Mouse (Mus musculus) CH12.LX (cell line): Measurements from ENCODE around the gene Grin3b.

Experiments
- CHD2 ChIP-seq: IDR thresholded peaks from 2 replicates; pipeline ENCODE4 v1.6.1; 2011; ENCODE audit warnings: low read length, improper control_type of control experiment
- CTCF ChIP-seq, 2 experiments: IDR thresholded peaks in 1 of 2; conservative IDR thresholded peaks in 1 of 2; 2 replicates each; pipeline ENCODE4 v1.5.1; 2011 to 2012; ENCODE audit warnings: low read depth in 2 of 2, low read length in 2 of 2, improper control_type of control experiment in 1 of 2, inconsistent platforms in 1 of 2, mild to moderate bottlenecking in 1 of 2, moderate library complexity in 1 of 2
- E2F4 ChIP-seq: IDR thresholded peaks from 2 replicates; pipeline ENCODE4 v1.6.1; 2011; ENCODE audit warnings: low read depth, low read length, improper control_type of control experiment; ENCODE audit not compliant: insufficient replicate concordance
- EP300 ChIP-seq: IDR thresholded peaks from 2 replicates; pipeline ENCODE4 v1.6.1; 2011; ENCODE audit warnings: low read length, improper control_type of control experiment
- KAT2A ChIP-seq: IDR thresholded peaks from 2 replicates; pipeline ENCODE4 v1.6.1; 2012; ENCODE audit warnings: low read length, improper control_type of control experiment, inconsistent platforms; ENCODE audit not compliant: insufficient replicate concordance
- NRF1 ChIP-seq: IDR thresholded peaks from 2 replicates; pipeline ENCODE4 v1.6.1; 2014; ENCODE audit warnings: low read depth, mild to moderate bottlenecking, inconsistent platforms, low read length, improper control_type of control experiment, moderate library complexity
- PAX5 ChIP-seq: IDR thresholded peaks from 2 replicates; pipeline ENCODE4 v1.6.1; 2012; ENCODE audit warnings: low read length, inconsistent platforms, mixed read lengths
- POLR2A ChIP-seq: IDR thresholded peaks from 2 replicates; pipeline ENCODE4 v1.6.1; 2011; ENCODE audit warnings: low read depth, mild to moderate bottlenecking, improper control_type of control experiment, low read length
- POLR2AphosphoS2 ChIP-seq: IDR thresholded peaks from 2 replicates; pipeline ENCODE4 v1.6.1; 2011; ENCODE audit warnings: low read depth, low read length, improper control_type of control experiment
- RAD21 ChIP-seq: IDR thresholded peaks from 2 replicates; pipeline ENCODE4 v1.6.1; 2011; ENCODE audit warnings: low read depth, mild to moderate bottlenecking, low read length, improper control_type of control experiment, moderate library complexity
- TCF12 ChIP-seq: IDR thresholded peaks from 2 replicates; pipeline ENCODE4 v1.6.1; 2014; ENCODE audit warnings: low read depth, mild to moderate bottlenecking, inconsistent platforms, low read length, improper control_type of control experiment
- USF2 ChIP-seq: conservative IDR thresholded peaks from 2 replicates; pipeline ENCODE4 v1.6.1; 2011; ENCODE audit warnings: low read depth, low read length, improper control_type of control experiment
- ZNF384 ChIP-seq: IDR thresholded peaks from 2 replicates; pipeline ENCODE4 v1.6.1; 2012; ENCODE audit warnings: low read depth, low read length, improper control_type of control experiment, inconsistent platforms

DNA sequence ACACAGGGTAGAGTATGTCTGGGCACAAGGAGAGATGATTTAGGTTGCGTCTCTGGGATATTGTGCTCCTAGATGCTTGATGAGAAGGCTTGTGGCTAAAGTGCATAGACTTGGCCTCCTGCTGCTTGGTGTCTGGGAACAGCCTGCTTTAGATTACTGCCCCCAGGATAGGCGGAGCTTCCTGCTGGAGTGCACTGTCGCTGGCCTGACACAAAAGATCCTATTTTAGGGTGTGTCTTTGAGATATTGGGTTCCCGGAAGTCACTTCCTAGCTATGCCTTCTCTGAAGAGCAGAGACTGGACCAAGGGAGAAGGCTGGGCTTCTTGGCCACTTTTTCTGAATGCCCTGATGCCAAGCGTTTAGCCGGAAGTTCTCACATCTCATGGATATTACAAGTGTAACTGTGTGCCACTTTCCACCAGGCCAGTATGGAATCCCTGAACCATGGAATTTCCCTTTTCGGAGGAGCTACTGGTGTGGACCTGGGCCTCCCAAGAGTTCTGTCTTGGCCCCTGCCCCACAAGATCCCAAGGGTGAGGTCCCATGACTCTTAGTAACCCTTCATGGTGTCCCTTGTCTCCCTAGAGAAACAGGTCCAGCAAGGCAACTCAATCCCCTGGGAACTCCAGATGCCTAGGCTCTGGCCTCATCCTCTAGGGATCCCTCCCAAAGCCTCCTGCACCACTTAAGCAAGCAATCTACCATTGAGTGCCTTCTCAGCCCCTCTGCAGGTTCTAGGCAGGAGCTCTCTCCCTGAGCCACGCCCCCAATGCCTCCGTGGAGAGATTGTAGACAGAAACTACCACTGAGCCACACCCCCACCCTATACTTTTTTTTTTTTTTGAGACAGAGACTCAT is 33.1 kb downstream of the Grin3b start:
- TF ChIP-seq POLR2A (no peak), ZNF384 (no peak; the same call in 1 of the 2 replicates), CHD2 (no peak), E2F4 (no peak), CTCF (conservative IDR thresholded peaks at IDR 0.05 in 1 of 2, IDR thresholded peaks at IDR 0.05 in 1 of 2; ENCODE audit: low read depth in 2 of 2, low read length in 2 of 2) (no peak), EP300 (no peak), TCF12 (no peak), RAD21 (no peak), KAT2A (no peak), POLR2AphosphoS2 (no peak), USF2 (no peak), NRF1 (no peak), PAX5 (no peak)
